In the genomic region with DNA sequence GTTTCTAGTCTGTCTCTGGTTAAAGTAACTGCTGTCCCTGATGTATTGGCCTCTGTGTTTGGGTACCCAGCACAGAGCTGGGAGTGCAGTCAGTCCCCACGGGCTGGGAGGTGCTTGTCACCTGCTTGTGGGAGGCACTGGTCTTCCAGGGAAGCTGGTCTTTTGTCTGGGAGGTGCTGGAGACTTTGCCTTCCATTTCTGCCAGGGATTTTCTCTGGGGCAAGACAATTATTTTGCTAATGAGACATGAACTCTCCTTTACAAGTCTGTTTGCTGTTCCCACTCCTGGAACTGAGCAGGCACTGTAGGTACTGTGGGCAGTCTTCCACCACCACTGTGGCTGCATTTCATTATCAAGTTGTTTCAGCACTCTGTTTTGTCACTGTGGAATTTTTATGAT, we compare ENCODE assay signal across 17 mouse cellular contexts.
"Had no signal": no experiment of that assay in that cellular context is flagged by ENCODE, and none has a peak within 500 bp of the region (broad histone marks: within the 10 kb centered on the region; RNA-seq: fewer than 3 reads in every experiment).

No protein-coding gene starts in this region.

- H3K27ac ChIP-seq: liver, embryonic 15.5 days; lung, embryonic 15.5 days; macrophage; midbrain, embryonic 12.5 days; neural tube, embryonic 12.5 days; stomach, embryonic 15.5 days; stomach, postnatal 0 days had no signal

- DNase-seq: liver, postnatal 0 days; lung, adult 2 months; lung, postnatal 14 days; lung, postnatal 36 days; midbrain, embryonic 14.5 days; right cerebral cortex, postnatal 14 days; thymus, adult 2 months; thymus, postnatal 25 days had no signal

- H3K4me1 ChIP-seq: liver, embryonic 15.5 days; lung, embryonic 15.5 days; neural tube, embryonic 12.5 days; stomach, embryonic 15.5 days had no signal

- H3K4me3 ChIP-seq: liver, embryonic 15.5 days; lung, embryonic 15.5 days; megakaryocyte, embryonic 14.5 days; midbrain, embryonic 12.5 days; neural tube, embryonic 12.5 days; stomach, embryonic 15.5 days had no signal

- ATAC-seq: liver, postnatal 0 days; lung, postnatal 0 days had no signal

- H3K27me3 ChIP-seq: liver, embryonic 15.5 days; lung, embryonic 15.5 days; megakaryocyte, embryonic 14.5 days; midbrain, embryonic 12.5 days; neural tube, embryonic 12.5 days; stomach, embryonic 15.5 days had no signal

- H3K4me2 ChIP-seq: liver, embryonic 15.5 days; lung, embryonic 15.5 days; midbrain, embryonic 12.5 days; neural tube, embryonic 12.5 days; stomach, embryonic 15.5 days had no signal

- H3K9ac ChIP-seq: liver, embryonic 15.5 days; liver, postnatal 0 days; lung, embryonic 15.5 days; midbrain, embryonic 12.5 days; neural tube, embryonic 12.5 days; stomach, embryonic 15.5 days had no signal

- H3K36me3 ChIP-seq: liver, embryonic 15.5 days; lung, embryonic 15.5 days; midbrain, embryonic 12.5 days; neural tube, embryonic 12.5 days; stomach, embryonic 15.5 days had no signal

- H3K9me3 ChIP-seq: lung, embryonic 15.5 days; stomach, embryonic 15.5 days had no signal
